Mouse (Mus musculus): ENCODE measurements around the gene Hist1h4h. TPM values are rescaled to one million over a fixed set of nuclear protein-coding genes. Genes with fewer than 3 reads are reported as not detected.

Hist1h4h gene
- polyA plus RNA-seq, 1 experiment from 2014 or later: 4.6 TPM

DNA sequence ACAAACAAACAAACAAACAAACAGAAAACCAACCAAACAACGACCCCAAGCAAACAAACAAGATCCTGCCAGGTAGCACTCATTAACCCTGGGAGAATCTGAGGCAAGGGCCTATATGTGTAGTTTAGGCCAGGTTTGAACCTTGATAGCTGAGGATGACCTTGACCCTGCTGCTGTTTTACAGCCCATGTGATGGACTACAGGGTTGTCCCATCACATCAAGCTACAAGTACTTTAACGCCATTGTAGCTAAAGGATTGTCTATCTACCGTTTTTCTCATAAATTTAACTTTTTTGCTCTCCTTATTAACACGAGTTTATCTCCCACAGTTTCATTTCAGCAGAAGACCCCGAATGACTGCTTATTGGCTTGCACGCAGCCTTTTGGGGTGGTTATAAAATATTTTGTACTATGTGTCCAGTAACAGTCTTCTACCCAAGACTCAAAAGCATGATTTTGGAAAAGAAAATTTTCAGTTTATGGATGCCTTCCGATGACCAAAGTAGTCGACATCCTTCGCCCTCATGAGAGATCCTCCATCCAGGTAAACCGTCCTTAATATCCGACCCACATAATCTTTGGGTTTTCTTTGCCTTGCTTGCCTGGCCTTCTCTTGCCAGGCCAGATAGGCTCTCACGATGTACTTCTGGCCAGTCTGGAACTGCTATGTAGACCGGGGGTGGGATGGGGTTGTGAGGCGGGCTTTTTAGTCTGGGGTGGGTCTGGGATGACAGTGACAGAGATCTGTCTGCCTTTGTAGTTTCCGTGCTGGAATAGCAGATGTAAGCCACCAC is 14.8 kb upstream of the Hist1h4h start:
- no peaks in the 10 kb centered on the region for H3K27me3 ChIP-seq (replicated peaks)
- no peak overlapping the region for H3K9ac ChIP-seq
- whole genome bisulfite sequencing: 52% methylated on average over 15 of the region's 15 CpGs
- no peak for ATAC-seq (ENCODE audit: low FRiP score, low read depth)
- peak overlapping the region; percentile 58 for H3K4me2 ChIP-seq (replicated peaks)
- H3K4me1 ChIP-seq: no peaks in the 10 kb centered on the region
- H3K4me3 ChIP-seq: peak overlapping the region; percentile 22
- H3K36me3 ChIP-seq: no peaks in the 10 kb centered on the region
- H3K27ac ChIP-seq: no peak overlapping the region
- no peaks in the 10 kb centered on the region for H3K9me3 ChIP-seq

DNA sequence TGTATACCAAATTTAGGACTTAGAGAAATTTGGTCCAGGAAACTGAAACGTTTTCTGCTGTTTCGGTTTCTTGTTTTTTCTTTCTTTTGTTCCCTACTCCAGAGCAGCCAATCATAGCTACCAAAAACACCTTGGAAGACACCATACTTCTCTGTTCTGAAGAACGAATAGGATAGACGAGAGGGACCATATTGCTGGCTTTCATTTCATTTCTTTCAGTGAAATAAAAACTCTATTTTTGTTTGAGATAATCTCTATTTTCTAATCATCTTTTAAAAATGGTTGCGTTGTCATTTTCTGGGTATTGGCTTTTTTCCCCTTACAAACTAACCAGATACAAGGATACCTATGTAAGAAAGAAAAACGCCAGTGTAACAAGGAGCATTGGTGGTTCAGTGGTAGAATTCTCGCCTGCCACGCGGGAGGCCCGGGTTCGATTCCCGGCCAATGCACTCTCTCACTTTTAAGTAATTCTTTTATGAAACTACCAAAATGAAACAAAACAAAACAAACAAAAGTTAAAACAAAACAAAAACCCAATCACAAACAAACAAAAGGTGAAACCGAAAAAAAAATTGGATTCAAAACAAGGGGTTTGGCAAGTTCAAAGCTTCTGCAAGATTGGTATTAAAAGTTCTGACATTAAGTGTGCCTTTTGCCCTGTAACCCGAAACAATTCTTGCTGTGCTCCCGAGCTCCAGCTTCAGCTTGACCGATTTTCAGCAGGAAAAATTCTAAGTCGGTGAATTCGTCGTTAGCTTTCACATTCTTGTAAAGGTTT is 13.8 kb upstream of the Hist1h4h start:
- Histone ChIP-seq H3K27ac (no peak overlapping the region), H3K9ac (peak overlapping the region; percentile 40; the same call in 1 of the 2 replicates), H3K36me3 (no peaks in the 10 kb centered on the region), H3K27me3 (replicated peaks) (no peaks in the 10 kb centered on the region), H3K9me3 (no peaks in the 10 kb centered on the region), H3K4me3 (peak overlapping the region; percentile 42), H3K4me2 (replicated peaks) (peak overlapping the region; percentile 64), H3K4me1 (no peaks in the 10 kb centered on the region)
- WGBS: under 1% methylated on average over 19 of the region's 19 CpGs
- ATAC-seq (ENCODE audit: low FRiP score, low read depth): peak; percentile 70

DNA sequence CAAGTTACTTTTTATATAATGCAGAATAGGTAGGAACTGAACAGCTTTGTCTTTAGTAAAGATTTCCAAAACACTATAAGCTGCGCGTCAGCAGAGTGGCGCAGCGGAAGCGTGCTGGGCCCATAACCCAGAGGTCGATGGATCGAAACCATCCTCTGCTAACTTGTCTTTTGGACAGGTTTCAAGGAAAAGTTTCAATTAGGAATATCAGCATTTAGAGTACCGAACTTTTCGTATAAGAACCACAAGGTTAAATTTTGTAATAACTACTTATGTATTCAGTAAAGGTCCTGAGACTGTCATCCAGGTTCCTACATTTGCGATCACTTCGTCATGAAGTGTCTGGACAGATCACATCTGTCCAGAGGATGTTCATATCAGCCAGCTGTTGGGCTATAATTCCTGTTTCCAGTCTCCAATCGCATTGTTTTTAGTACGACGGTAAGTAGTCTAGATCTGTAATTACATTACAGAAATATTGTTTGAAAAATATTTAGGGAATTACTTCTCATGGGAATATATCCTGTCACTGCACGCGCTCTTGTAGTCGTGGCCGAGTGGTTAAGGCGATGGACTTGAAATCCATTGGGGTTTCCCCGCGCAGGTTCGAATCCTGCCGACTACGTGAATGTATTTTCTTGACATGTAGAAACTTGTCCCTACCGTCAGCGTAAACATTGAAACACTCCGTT is 13.1 kb upstream of the Hist1h4h start:
- H3K4me1 ChIP-seq: no peaks in the 10 kb centered on the region
- peak overlapping the region; percentile 64 for H3K4me2 ChIP-seq (replicated peaks)
- no peaks in the 10 kb centered on the region for H3K9me3 ChIP-seq
- H3K4me3 ChIP-seq: peak overlapping the region; percentile 42
- H3K27me3 ChIP-seq (replicated peaks): no peaks in the 10 kb centered on the region
- H3K9ac ChIP-seq: peak overlapping the region; percentile 40; the same call in 1 of the 2 replicates
- no peak overlapping the region for H3K27ac ChIP-seq
- peak; percentile 87 for ATAC-seq (ENCODE audit: low FRiP score, low read depth)
- no peaks in the 10 kb centered on the region for H3K36me3 ChIP-seq
- under 1% methylated on average over 27 of the region's 27 CpGs for WGBS

DNA sequence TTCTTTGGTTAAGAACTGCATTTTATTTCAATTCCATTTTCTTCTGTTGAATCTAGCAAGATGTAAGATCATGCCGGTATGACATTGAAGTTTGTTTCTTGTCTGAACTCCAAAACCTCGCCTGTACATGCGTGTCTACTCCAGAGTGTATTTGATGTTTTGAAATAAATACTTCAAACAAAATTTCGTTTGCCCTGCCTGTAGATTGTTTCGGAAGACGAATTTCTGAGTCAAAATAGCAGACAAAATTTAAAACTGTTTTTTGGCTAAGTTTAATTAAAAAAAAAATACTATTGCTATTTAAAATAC is 12.6 kb upstream of the Hist1h4h start:
- H3K4me1 ChIP-seq: no peaks in the 10 kb centered on the region
- no peaks in the 10 kb centered on the region for H3K9me3 ChIP-seq
- peak overlapping the region; percentile 42 for H3K4me3 ChIP-seq
- under 1% methylated on average over 6 of the region's 6 CpGs for WGBS
- peak overlapping the region; percentile 64 for H3K4me2 ChIP-seq (replicated peaks)
- H3K27me3 ChIP-seq (replicated peaks): no peaks in the 10 kb centered on the region
- no peak for ATAC-seq (ENCODE audit: low FRiP score, low read depth)
- H3K9ac ChIP-seq: no peak overlapping the region
- H3K36me3 ChIP-seq: no peaks in the 10 kb centered on the region
- H3K27ac ChIP-seq: no peak overlapping the region

DNA sequence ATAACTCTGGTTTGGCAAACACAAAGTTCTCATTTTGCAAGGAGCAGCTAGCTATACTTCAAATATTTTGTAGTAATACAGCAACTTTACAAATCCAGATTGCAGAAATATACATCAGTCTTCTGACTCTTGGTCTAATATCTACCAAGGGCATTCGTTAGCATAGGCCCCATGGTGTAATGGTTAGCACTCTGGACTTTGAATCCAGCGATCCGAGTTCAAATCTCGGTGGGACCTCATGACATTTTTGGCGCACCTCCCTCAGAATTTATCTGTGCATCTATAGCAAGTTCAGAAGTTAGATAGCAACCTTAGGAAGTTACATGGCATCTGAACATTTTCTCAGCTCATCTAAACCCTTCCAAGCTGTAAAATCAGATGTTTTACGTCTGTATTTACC is 12.0 kb upstream of the Hist1h4h start:
- no peaks in the 10 kb centered on the region for H3K36me3 ChIP-seq
- WGBS: 0% methylated on average over 6 of the region's 6 CpGs
- peak overlapping the region; percentile 20; the same call in 1 of the 2 replicates for H3K4me3 ChIP-seq
- H3K4me2 ChIP-seq (replicated peaks): peak overlapping the region; percentile 64
- ATAC-seq (ENCODE audit: low FRiP score, low read depth): 0 out of 2 replicates have a peak, but pooled peaks have one; percentile 24
- no peak overlapping the region for H3K9ac ChIP-seq
- H3K9me3 ChIP-seq: no peaks in the 10 kb centered on the region
- H3K27me3 ChIP-seq (replicated peaks): no peaks in the 10 kb centered on the region
- H3K4me1 ChIP-seq: no peaks in the 10 kb centered on the region
- H3K27ac ChIP-seq: no peak overlapping the region

DNA sequence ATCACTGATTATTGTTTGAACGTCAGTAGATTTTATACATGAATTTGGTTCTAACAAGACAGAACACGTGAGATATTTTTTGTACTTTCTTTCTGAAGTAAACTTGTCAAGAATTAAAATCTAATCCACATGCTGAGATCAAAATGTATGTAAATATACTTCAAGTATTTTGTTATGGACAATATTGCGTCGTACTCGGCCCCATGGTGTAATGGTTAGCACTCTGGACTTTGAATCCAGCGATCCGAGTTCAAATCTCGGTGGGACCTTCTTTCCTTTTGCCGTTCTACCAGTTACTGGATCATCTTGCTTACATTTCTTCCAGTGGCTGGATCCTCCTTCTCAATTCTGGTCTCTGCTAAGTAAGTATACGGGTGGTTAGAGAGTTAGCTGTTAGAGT is 11.4 kb upstream of the Hist1h4h start:
- ATAC-seq (ENCODE audit: low FRiP score, low read depth): peak; percentile 34; the same call in 1 of the 2 replicates
- H3K4me2 ChIP-seq (replicated peaks): peak overlapping the region; percentile 64
- H3K4me1 ChIP-seq: 0 out of 2 replicates have a peak, but pooled peaks cover under 1% of the 10 kb centered on the region
- WGBS: under 1% methylated on average over 10 of the region's 10 CpGs
- peak overlapping the region; percentile 20; the same call in 1 of the 2 replicates for H3K4me3 ChIP-seq
- no peaks in the 10 kb centered on the region for H3K27me3 ChIP-seq (replicated peaks)
- no peaks in the 10 kb centered on the region for H3K9me3 ChIP-seq
- H3K27ac ChIP-seq: no peak overlapping the region
- no peak overlapping the region for H3K9ac ChIP-seq
- H3K36me3 ChIP-seq: no peaks in the 10 kb centered on the region

DNA sequence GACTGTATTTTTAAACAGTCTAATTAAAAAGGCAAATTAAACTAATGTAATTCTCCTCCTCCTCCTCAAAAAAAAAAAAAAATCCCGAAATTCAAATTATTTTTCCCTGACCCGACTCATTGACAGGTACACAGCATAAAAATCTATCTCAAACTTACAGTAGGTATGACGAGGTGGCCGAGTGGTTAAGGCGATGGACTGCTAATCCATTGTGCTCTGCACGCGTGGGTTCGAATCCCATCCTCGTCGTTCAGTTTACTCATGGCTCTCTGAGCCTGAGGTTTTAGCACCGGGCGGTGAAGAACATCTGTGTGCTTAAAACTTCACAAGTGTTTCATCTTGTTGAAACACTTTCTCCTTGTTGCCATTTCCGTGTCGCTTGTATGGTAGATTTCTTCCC is 9.1 kb upstream of the Hist1h4h start:
- no peaks in the 10 kb centered on the region for H3K27me3 ChIP-seq (replicated peaks)
- peak overlapping the region; percentile 18; the same call in 1 of the 2 replicates for H3K4me2 ChIP-seq (replicated peaks)
- ATAC-seq (ENCODE audit: low FRiP score, low read depth): no peak
- 0 out of 2 replicates have a peak, but pooled peaks cover 5% of the 10 kb centered on the region for H3K4me1 ChIP-seq
- no peak overlapping the region for H3K4me3 ChIP-seq
- no peak overlapping the region for H3K9ac ChIP-seq
- no peaks in the 10 kb centered on the region for H3K9me3 ChIP-seq
- H3K36me3 ChIP-seq: no peaks in the 10 kb centered on the region
- no peak overlapping the region for H3K27ac ChIP-seq
- WGBS: 2% methylated on average over 14 of the region's 14 CpGs

DNA sequence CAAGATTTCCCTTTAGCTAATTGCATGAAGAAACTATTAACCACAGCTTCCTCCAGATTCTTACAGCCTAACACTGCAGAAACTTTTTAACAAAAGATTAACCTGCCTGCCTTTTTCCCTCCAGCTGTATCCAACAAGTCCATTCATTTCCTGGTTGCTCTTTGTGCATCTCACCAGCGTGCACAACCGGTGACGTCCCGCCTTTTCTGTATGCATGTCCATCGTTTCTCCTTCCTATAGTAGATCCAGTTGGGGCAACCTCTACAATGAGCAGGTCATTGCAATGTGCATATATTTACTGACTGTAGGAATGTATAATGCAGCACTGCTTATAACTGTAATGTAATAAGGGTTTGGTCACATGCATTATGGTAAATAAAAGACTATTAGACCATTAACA is 6.9 kb upstream of the Hist1h4h start:
- Histone ChIP-seq H3K4me2 (replicated peaks) (no peak overlapping the region), H3K4me3 (no peak overlapping the region), H3K27ac (no peak overlapping the region), H3K36me3 (no peaks in the 10 kb centered on the region), H3K9me3 (no peaks in the 10 kb centered on the region), H3K9ac (no peak overlapping the region), H3K4me1 (peaks cover 5% of the 10 kb centered on the region; the same call in 1 of the 2 replicates), H3K27me3 (replicated peaks) (no peaks in the 10 kb centered on the region)
- ATAC-seq (ENCODE audit: low FRiP score, low read depth): no peak
- 46% methylated on average over 5 of the region's 5 CpGs for WGBS

DNA sequence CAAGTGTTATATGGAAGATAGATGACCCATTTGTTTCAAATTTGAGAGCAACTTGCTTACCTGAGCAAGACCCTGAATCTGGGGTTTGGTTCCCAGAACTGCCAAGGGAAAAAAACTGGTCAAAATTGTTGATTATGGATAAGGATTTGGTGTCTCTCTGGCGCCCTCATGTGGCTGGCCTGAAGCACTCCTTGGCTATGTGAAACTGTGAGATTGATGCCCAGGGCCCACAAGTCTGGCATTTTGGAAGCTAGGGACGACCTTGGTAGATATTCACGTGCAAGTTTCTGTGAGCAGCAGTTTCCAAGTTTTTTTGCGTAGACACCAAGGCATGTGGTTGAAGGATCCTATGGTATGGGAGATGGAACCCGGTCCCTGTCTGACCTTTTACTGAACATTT is 6.2 kb upstream of the Hist1h4h start:
- Histone ChIP-seq H3K27me3 (replicated peaks) (no peaks in the 10 kb centered on the region), H3K9me3 (no peaks in the 10 kb centered on the region), H3K36me3 (no peaks in the 10 kb centered on the region), H3K4me1 (peaks cover 5% of the 10 kb centered on the region; the same call in 1 of the 2 replicates), H3K4me3 (no peak overlapping the region), H3K4me2 (replicated peaks) (peak overlapping the region; percentile 28; the same call in 1 of the 2 replicates), H3K9ac (no peak overlapping the region), H3K27ac (no peak overlapping the region)
- 6% methylated on average over 5 of the region's 5 CpGs for WGBS
- ATAC-seq (ENCODE audit: low FRiP score, low read depth): no peak

DNA sequence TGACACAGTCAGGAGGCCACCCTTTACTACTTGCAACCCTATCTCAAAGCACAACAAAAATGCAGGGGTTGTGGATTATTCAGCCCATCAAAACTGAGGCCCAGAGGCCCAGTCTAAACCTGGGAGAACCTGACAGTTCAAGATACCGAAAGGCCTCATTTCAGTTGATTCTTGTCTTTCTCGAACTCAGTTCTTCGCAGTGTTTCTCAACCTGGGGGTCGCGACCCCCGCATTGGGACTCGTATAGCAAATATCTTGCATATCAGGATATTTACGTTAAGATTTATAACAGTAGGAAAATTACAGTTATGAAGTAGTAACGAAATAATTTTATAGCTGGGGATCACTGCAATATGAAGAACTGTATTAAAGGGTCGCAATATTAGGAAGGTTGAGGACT is 4.9 kb upstream of the Hist1h4h start:
- peak overlapping the region; percentile 54 for H3K4me2 ChIP-seq (replicated peaks)
- ATAC-seq (ENCODE audit: low FRiP score, low read depth): no peak
- 2% methylated on average over 10 of the region's 10 CpGs for WGBS
- no peaks in the 10 kb centered on the region for H3K36me3 ChIP-seq
- H3K27me3 ChIP-seq (replicated peaks): no peaks in the 10 kb centered on the region
- H3K4me1 ChIP-seq: peaks cover 5% of the 10 kb centered on the region; the same call in 1 of the 2 replicates
- no peak overlapping the region for H3K9ac ChIP-seq
- no peak overlapping the region for H3K27ac ChIP-seq
- H3K4me3 ChIP-seq: peak overlapping the region; percentile 29
- no peaks in the 10 kb centered on the region for H3K9me3 ChIP-seq

DNA sequence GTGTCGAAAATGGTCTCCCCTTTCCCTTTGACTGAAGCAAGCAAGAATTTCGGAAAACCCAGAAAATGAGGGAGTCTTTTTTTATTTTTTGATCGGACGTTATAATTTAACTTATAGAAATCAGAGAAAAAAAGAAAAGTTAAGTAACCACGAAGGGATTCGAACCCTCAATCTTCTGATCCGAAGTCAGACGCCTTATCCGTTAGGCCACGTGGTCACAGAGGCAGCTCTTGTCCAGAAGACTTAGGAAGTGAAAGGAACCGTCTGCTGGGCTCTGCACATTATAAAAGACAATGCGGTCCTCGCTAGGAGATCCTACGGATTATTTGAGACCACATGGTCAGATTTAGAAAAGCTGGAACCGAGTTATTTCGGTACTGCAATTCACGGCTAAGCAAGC is 4.5 kb upstream of the Hist1h4h start:
- peaks cover 5% of the 10 kb centered on the region; the same call in 1 of the 2 replicates for H3K4me1 ChIP-seq
- peak overlapping the region; percentile 54 for H3K4me2 ChIP-seq (replicated peaks)
- peak overlapping the region; percentile 29 for H3K4me3 ChIP-seq
- H3K27me3 ChIP-seq (replicated peaks): no peaks in the 10 kb centered on the region
- H3K27ac ChIP-seq: peak overlapping the region; percentile 2; the same call in 1 of the 2 replicates
- no peak for ATAC-seq (ENCODE audit: low FRiP score, low read depth)
- H3K9me3 ChIP-seq: no peaks in the 10 kb centered on the region
- H3K36me3 ChIP-seq: no peaks in the 10 kb centered on the region
- WGBS: under 1% methylated on average over 17 of the region's 17 CpGs
- peak overlapping the region; percentile 48 for H3K9ac ChIP-seq

DNA sequence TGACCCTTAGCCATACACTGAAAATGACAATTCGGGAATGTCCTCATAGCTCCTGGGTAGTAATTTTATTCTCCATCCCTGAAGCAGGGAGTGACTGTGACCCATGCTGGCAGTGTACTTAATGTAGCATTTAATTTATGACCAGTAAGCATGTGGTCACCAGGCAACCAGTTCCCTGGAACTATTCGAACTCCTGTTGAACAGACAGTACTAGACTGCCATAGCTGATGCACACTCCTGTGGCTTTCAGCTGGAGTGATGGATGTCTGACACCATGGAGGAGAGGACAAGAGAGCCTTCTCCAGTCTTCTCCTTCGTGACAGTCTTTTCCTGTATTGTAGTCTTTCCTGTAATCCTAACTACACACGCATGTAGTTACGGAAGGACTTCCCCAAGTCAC is 1.8 kb upstream of the Hist1h4h start:
- H3K27me3 ChIP-seq (replicated peaks): no peaks in the 10 kb centered on the region
- peak overlapping the region; percentile 42 for H3K4me2 ChIP-seq (replicated peaks)
- H3K9me3 ChIP-seq: no peaks in the 10 kb centered on the region
- H3K36me3 ChIP-seq: no peaks in the 10 kb centered on the region
- peaks cover 15% of the 10 kb centered on the region for H3K4me1 ChIP-seq
- H3K4me3 ChIP-seq: no peak overlapping the region
- H3K9ac ChIP-seq: no peak overlapping the region
- no peak overlapping the region; the same call in 1 of the 2 replicates for H3K27ac ChIP-seq
- no peak for ATAC-seq (ENCODE audit: low FRiP score, low read depth)
- WGBS: 41% methylated on average over 5 of the region's 5 CpGs
